Mouse (Mus musculus) frontal cortex, postnatal 36 days (tissue): ENCODE data around the gene Ptpn11.

Experiments used
- DNase-seq, 2 experiments: peaks; one replicate each; pipeline ENCODE4 v3.0.0; 2022; ENCODE audit warnings: low spot score in 2 of 2

Gene Ptpn11

DNA sequence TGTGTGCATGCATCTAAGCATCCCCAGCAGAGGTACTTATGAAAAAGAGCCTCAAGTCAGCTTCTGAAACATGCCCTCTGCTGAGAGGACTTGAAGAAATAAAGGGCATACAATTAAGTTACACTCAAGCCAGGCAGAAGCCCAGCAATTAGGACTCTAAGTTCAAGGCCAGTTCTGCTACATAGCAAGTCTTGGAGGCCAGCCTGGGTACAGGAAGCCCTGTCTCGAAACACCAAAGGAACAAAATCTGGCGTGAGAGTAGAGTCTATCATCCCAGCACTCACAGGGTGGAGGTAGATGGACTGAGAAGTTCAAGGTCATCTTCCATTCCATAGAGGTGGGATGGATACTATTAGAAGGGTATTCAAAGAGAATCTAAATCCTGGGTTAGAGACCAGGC is 6.8 kb downstream of the Ptpn11 start:
- DNase-seq, result no peak

DNA sequence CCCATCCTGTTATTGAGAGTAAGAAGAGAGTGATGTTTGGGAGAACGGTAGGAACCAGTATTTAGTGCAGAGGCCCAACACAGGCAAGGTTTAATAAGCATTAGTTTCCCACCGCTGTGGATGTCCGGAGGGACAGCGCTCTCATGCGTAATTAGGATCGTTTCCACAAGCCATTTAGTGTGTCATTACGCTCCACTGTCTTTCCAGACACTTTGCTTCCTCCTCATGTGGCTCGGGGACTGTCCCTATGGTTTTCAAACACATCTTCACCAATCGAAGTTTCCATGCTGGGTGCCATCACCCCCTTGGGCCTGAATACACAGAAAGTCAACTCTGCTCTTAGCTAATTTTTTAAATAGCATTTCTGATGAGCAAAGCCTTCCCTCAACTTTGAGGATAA is 7.9 kb downstream of the Ptpn11 start:
- no peak for DNase-seq

DNA sequence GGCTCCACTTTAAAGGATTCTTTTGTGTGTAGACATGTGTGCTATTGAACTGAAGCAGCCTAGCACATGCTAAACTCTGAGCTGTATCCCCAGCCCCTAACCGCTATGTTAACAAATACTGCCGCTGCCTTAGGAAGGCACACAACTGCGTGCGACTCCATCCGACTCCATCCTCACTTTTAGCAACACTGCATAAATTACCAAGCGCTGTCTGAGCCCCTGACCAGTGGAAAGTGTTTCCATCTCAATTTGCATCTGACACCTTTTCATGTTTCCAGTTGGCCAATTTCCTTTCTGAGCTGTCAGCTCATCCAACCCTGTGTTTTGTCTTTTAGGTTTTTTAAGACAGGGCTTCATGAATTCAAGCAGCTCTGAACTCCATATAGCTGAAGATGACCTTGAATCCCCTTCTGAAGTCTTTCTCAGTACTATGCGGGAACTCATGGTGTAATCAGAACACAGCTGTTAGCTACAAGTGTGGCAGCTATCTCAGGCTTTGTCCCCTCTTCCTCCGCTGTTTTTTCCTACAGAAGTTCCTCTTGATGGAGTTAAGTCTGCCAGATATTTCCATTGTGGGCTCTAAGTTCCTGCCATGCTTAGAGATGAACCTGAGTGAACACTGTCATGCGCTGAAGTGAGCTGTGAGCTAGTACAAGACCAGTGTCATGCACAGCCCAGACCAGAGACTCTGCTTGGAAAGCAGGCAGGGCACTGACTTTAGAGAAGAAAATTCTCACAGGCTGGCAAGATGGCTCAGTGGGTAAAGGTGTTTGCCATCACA is 11.9 kb downstream of the Ptpn11 start:
- no peak for DNase-seq

DNA sequence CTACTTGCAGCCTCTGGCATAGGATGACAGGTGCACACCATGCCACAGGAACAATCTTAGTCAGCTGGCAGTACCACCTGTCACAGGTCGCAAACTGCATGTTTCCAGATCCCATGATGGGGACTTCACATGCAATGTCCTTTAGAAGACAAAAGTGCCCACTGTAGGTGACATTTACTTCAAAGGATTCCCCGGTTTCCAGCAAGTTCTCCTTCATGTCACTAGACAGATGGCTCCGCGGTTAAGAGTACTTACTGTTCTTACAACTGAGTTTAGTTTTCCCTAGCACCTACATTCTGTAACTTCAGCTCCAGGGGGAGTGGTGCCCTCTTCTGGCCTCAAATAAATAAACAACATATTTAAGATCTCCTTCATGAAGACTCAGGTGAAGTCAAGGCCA is 18.4 kb downstream of the Ptpn11 start:
- DNase-seq, result no peak

DNA sequence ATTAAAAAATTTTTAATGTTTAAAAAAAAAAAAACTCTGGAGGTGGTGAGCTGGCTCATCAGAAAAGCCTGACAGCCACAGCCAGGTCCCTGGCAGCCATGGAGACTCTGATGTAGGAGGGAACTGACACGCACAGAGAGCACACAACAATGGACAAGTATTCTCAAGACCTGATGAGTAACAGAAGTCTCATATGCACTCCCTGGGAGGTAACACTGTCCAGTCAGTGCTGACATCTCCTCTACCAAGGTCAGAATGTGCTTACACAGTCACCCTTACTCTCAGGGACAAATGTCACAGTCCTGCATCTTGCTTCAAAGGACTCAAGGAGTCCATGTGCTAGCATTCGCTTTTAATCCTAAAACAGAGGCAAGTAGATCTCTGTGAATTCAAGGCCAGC is 21.6 kb downstream of the Ptpn11 start:
- DNase-seq, result no peak

DNA sequence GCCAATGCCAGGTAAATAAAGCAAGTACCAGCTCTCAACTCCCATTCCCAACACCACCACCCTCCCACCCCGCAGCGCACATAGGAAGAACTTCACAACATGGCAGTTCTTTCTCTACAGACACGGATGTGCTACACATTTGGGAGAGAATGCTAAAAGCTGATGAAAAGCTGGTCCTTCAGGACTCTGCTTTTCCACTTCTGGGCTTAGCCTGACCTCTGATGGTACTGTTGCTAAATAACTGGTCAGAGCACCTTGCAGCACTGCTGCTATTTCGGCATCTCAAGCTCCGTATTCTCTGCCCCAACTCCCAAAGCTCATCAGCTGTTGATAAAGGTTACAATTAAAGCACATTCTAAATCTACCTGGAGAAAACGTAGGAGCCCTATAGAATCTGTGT is 24.3 kb downstream of the Ptpn11 start:
- no peak for DNase-seq

DNA sequence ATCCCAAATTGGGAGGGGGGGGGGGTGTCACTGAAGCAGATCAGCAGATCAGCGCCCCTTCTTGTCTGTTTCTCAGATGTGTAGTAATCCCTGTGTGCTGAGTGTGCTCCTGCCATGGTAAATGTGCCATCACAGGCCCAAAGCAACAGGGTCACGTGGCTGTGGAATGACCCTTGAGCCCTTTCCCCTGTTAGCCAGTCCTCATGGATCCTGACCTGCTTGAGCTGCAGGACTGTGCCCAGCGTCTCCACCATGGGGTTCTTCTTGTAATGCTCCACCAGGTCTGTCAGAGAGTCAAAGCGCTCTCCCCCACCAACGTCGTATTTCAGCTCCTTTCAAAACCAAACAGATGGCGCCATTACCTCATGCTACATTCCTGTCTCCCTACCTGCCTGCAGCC is 28.3 kb downstream of the Ptpn11 start:
- no peak for DNase-seq

DNA sequence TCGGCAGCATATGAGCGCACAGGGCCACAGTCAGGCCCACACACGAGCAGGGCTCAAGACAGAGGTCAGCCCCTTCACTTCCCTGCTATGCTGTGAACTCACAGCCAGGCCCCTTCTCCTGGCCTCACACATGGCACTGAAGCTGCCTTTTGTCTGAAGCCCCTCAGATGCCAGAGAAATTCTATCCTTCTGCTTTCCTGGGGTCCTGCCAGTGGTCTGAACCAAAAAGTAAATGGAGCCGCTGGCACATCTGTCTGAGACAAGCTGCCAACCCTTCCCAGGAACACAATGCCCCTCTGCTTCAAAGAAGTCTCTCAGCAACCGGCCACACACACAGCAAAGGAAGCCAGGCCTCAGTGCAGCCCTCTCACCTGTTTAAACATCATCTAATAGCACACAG is 28.9 kb downstream of the Ptpn11 start:
- DNase-seq, result no peak

DNA sequence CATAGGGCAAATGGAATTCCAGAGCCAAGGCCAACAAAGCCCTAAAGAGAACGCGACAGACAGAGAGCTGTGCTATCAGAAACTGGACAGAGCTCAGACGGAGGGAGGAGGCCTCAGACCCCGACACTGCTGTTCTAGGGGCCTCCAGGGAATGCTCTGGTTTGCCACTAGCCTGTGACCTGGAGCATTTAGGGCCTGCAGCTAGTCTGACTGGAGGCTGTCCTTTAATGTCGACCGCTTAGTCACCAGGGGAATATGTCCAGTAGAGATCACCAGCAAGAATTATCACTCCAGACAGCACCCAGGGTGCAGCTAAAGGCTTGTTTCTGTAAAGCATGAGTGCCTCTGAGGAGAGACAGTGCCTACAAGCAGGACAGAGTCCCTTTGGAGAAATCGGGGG is 32.2 kb downstream of the Ptpn11 start:
- DNase-seq, result no peak

DNA sequence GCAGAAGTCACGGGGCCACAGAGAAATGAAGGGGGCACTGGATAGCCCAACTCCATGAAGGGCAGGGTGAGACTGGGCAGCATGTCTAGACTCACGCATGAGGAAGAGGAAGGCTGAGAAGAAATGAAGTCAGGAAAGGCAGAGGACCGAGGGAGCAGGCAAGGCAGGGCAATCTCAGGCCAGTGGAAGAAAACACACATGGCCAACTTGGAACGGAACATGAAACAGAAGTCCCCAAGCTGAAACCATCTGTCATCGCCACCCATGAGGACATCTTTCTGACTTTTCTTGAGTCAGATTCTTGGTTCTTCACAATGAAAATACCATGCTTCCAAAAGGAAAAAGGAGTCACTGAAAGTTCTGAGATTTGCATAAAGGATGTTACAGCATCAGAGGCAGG is 33.7 kb downstream of the Ptpn11 start:
- DNase-seq, result no peak

DNA sequence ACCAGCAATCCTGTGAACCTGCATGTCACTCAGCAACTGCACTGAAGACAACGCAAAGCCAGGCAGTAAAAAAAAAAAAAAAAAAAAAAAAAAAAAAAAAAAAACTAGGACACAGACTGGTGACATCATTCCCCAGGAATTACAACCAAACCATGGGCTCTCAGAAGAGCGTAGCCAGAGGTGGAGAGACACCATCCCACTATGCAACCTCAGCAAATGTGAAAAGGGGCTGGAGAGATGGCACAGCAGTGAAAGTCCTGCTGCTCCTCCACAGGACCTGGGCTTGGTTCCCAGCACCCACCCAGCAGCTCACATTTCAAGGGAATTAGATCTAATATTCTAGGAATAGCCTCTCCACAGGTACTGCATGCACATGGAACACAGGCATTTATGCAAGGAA is 34.2 kb downstream of the Ptpn11 start:
- DNase-seq, result no peak

DNA sequence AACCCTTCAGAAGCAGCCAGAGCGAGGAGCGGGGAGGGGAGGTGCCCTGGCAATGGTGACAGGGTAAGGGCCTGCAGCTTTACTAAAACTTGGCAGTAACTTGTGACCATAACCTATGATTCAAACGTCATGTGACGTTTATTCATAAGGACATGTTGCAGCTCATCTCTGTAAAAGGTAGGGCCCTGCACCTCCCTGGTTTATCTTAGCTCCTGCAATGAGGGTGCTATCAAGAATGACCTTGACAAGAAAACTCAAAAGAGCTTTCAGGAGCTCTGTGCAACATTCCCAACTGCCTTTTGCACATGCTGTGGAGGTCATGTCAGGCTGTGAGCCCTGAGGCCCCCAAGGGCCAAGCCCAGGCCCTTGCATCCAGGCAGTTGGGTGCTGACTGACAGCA is 35.1 kb downstream of the Ptpn11 start:
- DNase-seq, result no peak

DNA sequence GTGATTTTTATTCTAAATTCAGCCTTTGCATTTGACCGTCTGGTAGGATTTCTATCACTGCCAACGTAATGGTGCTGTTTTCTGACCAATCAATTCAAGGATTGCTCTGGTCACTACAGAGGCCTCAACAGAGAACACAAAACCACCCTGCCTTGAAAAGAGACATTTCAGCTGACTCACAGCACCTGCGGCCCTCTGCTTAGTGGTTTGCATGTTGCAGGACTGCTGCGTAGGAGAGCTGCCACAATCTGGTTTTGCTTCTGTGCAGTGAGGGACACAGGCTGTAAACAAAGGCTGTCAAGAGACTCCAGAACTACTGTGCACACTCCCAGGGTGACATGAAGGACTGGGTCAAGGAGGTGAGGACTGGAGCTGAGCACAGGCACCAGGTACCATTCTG is 40.5 kb downstream of the Ptpn11 start:
- no peak for DNase-seq

DNA sequence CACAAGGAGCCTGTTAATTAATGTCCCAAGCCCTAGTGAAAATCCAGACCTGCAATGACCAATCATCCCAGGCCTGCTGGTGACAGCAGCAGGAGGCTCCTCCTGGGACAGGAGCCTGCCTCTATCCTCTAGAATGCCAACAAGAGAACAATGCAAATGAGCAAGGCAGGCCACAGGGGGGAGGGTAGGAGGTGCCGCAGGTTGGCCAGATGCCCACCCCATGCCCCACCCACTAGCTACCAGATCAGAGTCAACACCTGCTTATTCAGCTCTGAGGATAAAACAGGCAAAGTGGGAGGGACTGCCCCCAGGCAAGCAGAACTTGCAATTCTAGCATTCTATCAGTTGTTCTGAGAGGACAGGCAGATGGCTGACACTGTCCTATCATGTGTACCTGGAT is 42.0 kb downstream of the Ptpn11 start:
- no peak for DNase-seq

DNA sequence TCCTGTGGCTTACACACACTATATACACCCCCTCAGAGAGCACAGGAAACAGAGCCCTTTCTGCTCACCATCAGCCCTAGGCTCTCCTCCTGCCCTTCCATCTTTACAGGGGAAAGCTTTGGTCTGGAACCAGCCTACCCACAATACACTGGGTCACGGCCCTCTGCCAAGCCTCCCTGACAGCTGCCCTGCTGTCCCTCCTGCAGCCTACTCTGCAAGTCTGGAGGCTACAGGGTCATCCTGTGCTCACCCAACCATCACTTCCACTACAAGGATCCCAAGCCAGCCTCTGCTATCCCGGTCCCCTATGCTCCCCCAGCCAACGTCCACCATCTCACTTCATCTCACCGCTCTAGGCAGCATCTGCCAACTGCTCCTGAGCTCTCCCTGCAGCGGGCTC is 44.9 kb downstream of the Ptpn11 start:
- DNase-seq, result no peak

DNA sequence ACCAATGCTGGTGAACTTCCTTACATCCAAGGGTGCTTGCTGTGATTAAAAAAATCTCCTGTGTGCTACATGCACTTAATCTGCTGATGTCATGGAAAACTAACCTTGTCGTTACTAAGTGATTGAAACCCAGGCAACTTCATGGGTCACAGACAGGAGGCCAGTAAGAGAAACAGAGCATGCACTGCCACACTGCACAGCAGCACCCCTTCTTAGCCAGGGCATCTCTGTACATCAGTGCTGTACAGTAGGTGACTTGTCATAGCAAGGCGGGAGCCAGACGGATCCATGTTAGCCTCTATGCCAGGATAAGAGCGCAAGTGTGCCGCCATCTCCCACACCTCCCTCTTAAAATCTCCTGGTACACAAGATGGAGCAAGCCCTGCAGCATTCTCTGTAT is 45.6 kb downstream of the Ptpn11 start:
- no peak for DNase-seq

DNA sequence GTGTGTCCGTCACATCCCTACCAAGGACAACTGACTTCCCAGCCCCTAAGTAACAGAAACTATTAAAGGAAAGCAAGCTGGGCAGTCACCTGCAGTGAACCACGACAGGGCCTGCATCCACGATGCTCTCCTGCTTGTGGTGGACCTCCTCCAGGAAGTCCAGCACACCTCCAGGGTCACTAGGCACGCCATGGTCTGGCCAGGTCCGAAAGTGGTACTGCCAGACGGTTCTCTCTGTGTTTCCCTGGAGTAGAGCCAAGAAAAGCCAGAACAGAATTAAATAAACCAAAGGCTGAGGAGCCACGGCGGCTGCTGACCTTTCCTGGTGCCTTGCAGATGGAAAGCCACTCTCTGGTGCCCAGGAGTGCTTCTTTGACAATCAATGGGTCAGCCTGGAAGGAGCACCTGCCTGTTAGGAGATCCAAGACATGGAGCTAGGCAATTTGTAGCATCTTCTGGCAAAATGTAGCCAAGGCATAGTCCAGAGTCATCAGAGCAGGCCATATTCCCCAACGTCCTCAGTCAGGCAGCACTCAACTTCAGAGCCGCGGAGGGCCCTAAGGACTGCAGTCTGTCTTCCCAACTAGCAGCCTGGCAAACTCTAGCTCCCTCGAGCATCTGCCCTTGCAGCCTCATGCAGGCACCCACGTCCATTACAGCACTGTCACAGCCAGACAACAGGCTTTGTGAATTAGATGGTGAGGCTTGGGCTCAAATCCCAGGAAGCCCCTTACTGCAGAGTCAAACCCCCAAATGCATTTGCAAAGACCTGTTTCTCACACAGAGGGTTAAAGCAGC is 46.6 kb downstream of the Ptpn11 start:
- no peak for DNase-seq

DNA sequence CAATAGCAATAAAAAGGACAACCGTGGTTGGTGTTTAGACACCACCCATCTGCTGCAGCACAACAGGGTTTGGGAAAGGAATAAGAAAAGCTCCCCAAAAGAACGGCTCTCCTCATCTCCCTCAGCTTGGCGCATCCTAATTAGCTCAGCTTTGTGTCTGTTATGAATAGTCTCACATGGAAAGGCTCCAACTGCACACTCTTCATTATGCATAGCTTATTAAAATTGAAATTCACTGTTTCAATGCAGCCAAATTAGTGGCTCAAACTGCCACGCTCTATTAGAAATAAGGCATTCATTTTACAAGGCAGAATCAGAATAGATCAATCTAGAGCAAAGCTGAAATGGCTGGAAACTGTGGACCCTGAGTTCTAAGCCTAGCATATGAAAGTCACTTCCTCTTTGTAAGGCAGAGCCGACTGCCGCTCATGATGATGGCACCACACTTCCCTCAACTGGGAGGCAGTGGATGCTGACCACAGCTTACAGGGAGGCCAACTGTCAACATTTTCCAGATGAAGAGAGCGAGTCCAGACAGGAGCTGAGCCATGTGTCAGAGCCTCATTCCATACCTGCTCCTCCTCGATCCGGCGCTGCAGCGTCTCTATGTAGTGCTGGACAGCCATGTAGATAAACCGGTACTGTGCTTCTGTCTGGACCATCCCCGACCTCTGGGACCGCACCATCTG is 48.6 kb downstream of the Ptpn11 start:
- DNase-seq, result no peak

DNA sequence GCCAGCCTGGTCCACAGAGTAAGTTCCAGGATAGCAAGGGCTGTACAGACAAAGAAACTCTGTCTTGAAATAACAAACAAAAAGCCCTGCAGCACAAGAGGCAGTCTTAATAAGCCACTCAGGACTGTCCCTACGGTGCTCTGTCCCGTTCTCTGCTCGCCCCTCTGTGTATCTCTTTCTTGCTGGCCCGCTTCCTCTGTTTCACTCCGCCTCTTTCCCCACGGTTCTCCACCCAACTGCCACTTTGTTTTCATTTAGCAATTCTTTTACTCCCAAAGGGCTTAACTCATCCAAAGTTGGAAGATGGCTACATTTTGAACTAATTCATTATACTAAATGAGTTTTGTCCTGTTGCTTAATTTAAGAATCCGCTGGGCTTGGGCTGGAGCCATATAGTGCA is 50.9 kb downstream of the Ptpn11 start:
- no peak for DNase-seq

DNA sequence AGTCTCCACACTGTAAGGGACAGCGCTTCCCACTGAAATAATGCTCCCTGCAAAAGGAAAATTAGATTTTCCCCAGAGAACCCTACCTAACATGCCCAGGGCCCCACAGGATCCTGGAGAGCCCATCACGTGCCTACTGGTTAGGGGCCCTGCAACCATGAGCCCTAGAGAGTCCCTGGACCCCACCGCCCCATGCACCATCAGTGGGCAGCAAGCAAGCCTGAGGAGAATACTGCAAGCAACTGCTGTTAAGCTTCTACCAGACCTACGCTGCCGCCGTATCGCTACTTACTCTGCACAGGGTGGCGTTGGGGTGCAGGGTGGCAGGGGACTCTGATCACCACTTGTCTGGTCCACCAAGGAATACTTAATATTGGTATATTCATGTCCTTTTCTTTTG is 54.1 kb downstream of the Ptpn11 start:
- DNase-seq, result no peak

DNA sequence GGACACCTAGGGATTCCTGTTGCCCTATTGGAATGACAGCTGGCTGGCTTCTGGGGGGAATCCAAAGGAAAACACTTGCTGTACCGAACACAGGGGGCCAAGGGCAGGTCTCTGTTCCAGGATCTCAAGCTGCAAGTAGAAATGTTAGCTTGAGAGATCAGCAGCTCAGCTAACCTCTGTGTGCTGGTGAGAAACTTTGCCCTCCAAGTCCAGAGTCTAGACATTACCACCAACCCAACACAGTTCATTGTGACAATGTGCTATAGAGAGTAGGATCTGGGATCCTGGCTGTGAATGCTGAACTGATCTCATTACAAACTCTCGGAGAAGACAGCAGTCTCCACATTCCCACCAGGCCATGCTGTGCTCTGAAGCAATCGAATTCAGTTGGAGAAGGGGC is 59.4 kb downstream of the Ptpn11 start:
- DNase-seq, result no peak

DNA sequence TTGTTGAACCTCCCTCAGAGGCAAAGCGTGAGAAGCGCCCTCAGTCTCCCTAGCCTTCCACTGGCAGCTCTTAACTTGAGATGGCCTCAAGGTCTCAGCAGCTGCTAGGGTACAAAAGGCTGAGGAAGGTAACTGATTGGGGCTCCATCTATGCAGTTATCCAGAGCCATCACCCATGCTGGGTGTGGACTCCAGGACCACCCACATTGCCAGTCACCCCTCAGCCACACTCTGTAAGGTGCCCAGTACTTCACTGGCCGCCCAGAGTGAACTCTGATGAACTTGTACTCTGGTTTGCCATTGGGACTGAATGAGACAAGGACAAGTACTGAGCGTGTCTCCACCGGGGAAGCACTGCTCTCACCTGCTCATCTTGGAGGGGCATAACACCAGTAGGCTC is 61.9 kb downstream of the Ptpn11 start:
- no peak for DNase-seq

DNA sequence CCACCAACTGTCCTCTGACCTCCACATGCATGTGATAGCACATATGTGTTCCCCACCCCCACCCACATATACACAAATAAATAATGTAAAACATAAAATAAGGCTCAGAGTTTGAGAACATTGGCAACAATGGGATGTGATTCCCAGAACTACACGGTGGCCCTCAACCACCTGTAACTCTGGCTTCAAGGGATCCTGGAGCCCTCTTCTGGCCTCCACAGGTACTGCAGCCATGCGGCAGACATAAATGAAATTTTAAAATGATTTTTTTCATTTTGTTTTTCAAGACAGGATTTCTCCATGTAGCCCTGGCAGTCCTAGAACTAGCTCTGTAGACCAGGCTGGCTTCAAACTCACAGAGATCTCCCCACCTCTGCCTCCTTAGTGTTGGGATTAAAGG is 65.1 kb downstream of the Ptpn11 start:
- DNase-seq, result no peak
